Mouse (Mus musculus) lung, adult 2 months (tissue): ENCODE data around the gene Canx.

Experiments used
- CTCF ChIP-seq: fragments of 200-500 bp; IDR thresholded peaks from 2 replicates; pipeline ENCODE4 v1.5.1; 2011; ENCODE audit warnings: mild to moderate bottlenecking, low read length, control low read depth; ENCODE audit not compliant: insufficient read depth
- POLR2A ChIP-seq: fragments of 200-500 bp; IDR thresholded peaks from 2 replicates; pipeline ENCODE4 v1.6.1; 2011; ENCODE audit warnings: low read depth, mild to moderate bottlenecking, control low read depth, low read length, borderline replicate concordance; ENCODE audit errors: extremely low read depth

GRCm38 (mm10) chr11:50355395-50355794 is 29.9 kb upstream of the Canx start:
- no peak for TF ChIP-seq POLR2A
- TF ChIP-seq CTCF = no peak
